Mouse (Mus musculus): ENCODE results near the gene Rnase4. TPM values are rescaled to one million over a fixed set of nuclear protein-coding genes. Genes with fewer than 3 reads are reported as not detected.

Gene Rnase4
- polyA plus RNA-seq, 1 experiment: 247 TPM

DNA sequence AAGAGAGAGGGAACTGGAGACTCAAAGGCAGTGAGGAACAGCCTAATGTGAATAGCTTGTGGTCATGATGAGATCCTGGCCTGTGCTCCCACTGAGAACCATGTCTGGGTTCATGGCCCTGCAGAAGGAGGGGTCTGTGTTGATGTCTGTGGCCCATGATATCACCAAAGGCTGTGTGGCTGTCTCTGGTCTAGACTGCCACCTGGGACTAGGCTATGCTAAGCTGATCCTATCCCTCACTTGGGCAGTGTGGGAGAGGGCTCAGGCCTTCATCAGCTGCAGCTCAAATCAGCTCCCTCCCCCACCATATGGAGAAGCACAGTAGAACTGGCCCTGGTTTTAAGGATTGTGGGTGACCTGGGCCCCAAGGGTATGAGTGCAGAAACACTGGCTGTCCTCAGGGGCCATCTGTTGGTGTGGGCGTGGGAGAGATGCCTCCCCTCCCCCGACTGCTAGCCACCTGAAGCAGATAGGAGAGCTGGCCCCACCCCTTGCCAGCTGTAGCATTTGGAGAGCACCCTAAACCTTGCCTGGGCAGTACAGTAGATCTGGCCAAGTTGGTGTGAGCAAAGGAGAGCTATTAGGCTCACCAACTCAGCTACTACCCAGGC lies 36.9 kb downstream of the Rnase4 start:
- DNase-seq (ENCODE audit: low read depth): no peak

DNA sequence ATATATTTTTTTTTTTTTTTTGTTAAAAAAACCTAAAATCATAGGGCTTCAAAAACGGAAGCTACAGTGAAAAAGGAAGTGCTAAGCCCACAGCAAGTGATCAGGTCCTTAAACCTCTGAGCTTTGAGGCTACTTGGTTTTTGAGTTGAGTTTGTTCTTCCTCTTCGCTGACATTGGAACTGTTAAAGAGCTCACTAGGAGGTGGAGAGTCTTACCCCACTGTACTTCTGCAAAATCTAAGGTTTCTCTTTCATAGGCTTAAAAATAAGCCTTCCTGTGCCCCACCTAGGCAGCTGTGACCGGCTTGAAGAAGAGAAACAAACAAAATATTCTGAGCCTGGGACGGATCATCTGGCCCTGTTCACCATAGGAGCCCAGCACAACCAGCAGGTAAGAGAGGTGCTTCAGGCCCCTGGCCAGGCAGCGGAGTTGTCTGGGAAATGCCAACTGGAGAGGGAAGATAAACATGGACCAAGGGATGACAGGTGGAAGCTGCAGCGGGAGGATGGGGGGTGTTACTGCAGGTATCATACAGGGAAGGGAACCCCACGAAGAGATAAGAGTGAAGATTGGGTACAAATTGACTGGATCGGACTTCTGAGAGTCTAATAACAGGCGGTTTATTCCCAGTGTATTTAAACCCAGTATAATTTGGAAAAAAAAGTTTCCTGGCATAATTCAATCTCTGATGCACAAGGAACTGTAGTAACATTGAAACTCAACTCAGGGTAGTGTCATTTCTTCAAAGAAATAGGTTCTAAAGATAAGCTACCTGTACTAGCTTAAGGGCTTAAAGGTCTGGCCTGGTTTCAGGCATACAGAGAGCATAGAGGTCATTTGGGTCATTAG lies 38.1 kb downstream of the Rnase4 start:
- no peak for DNase-seq (ENCODE audit: low read depth)

DNA sequence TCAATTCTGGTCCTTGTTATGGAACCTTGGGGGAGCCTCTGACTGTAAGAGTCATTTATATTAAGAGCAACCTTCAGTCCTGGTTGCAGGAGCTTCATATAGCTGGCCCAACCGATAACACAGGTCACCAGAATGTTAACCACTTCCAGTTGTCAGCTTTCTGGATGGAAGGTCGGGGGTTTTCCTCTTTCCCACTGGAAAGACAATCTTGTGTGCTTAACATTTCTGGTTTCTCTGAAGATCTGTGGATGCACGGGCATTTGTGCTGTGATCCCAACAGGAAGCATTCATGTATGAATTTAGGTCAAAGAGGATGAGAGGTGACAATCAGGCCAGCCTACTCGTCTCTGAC lies 38.7 kb downstream of the Rnase4 start:
- no peak for DNase-seq (ENCODE audit: low read depth)

DNA sequence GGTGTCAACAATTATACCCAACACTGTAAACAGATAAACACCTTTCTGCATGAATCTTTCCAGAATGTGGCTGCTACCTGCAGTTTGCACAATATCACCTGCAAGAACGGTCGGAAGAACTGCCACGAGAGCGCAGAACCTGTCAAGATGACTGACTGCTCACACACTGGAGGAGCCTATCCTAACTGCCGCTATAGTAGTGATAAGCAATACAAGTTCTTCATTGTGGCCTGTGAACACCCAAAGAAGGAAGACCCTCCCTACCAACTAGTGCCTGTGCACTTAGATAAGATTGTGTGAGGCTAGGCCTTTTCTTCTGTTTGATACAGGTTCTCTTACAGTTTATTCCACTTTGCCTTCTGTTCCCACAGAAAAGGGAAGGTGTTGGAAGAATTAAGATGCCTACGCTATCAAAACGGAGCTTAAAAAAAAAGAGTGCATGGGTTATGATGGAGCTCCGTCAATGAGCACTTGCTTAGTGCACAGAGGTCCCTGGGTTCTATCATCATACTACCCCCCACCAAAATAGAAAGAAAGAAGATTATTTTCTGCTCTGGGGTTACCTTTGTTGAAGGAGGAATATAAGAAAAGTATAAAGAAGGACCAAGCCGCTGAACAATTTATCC lies 39.6 kb downstream of the Rnase4 start:
- DNase-seq (ENCODE audit: low read depth): no peak

DNA sequence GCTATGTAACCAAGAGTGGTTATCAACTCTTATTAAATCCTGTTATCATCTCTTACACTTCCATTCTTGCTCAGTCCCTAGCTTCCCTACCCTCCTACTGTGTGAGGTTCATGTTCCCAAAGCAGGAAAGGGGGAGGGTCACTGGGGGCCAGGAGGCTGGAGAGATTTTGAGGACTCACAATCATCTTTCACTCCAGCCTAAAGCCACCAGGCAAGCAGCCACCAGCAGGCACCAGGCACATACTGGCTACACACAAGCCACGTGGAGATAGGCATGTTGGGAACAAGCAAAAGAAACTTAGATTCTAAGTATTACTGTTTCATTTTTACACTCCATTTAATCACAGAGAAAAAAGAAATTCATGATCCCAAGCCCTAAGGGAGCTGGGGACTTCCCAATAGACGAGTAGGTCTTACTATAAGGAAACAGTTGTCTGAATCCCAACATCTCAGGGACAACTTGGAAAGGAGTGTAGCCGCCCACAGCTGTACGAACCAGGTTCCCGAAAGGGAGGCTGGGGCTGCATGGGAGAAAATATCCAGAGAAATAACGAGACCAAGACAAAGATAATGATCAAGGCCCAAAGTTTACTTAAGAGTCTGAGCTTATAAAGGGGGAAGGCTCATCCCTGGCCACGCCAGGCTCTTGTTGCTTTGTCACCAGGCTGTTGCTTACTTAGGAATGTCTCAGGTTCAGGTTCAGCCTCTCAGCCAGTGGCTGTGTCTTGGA lies 40.4 kb downstream of the Rnase4 start:
- no peak for DNase-seq (ENCODE audit: low read depth)

DNA sequence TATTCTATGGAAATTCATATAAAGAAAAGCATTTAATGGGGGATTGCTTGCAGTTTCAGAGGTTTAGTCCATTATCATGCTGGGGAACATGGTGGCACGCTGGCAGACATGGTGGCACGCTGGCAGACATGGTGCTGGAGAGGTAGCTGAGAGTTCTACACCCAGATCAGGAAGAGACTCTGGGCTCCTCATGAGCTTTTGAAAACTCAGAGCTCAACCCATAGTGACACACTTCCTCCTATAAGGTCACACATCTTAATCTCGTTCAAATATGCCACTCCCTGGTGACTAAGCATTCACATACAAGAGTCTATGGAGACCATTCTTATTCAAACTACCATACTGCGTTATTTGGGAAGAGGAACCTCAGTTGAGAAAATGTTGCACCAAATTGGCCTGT lies 41.5 kb downstream of the Rnase4 start:
- DNase-seq (ENCODE audit: low read depth): no peak

DNA sequence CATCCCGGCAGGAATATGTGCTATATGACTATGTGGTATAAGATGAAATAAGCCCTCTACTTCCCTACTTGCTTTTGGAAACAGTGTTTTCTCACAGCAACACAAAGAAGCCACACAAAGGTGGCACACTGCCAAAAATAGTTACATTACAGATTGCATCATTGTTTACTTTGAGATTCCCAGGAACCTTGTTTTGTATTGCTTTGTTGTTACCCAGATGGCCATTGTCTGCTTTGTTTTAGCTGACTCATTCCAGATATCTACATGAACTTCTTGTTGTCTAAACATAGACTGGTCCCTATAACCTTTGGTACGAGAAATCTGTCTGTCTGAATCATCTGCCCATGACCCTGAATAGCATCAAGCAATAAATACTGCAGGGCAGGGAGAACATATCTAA lies 49.5 kb downstream of the Rnase4 start:
- no peak for DNase-seq (ENCODE audit: low read depth)

DNA sequence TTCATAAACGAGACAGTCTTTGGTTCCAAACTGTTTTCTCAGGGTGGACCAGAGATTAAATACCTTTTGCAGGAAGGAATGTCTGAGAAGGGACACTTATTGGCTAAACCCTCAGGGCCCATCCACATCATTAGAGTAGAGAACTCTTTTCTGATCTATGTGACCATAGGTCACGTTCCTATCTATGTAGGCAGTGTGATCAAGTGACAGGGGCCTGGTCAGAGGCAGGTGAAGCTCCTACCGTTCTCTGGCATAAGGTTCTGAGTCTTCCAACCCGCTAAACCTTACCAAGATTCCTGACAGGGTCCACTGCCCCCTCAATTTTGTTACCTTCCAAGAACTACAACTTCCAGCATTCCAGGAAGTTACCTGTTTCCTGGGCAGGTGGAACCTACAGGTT lies 51.2 kb downstream of the Rnase4 start:
- no peak for DNase-seq (ENCODE audit: low read depth)

DNA sequence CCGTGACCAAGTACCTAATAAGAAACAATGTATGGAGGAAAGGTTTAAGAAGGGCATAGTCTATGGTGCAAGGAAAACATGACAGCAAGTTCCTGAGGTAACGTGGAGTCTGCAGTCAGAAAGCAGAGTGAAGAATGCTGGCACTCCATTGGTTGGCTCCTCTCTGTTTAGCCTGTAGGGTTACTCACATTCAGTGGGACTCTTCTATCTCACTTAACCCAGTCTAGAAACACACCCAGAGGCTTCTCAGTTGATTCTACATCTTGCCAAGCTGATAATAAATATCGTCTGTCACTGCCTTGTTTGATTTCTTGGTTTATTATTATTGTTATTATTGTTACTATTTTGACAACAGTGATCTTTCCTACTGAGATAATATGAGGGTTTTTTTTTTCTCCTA lies 51.7 kb downstream of the Rnase4 start:
- no peak for DNase-seq (ENCODE audit: low read depth)

DNA sequence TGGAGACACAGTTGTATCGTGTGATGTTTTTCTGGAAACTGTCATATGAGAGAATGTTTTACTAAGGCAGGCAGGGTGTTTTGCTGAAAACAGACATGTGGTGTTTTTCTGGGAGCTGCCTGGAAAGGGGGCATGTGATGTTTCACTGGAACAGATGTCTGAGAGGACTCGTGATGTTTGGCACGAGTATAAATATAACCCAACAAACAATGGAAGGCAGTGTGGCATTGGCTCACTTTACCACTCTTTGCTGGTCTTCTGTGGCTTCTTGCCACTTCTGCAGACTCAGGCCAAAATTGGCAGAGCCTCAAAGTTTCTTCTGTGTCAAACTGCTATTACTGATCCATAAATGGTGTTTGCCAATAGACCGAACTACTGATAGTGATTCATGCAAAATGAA lies 52.4 kb downstream of the Rnase4 start:
- DNase-seq (ENCODE audit: low read depth): no peak

DNA sequence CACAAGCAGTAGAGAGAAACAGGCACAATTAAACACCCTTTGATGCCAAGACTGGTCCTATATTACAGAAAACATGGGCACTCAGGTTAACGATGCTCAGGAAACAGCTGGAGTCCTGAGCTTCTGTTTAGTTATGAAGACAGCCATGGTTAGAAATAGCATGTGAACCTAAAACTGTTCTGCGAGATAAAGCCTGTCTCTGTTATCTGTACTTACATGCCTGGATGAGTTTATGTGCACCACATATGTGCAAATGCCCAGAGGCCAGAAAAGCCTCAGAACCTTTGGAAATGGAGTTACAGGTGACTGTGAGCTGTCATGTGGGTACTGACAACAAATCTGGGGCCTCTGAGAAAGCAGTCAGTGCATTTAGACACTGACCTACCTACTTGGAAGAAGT lies 53.1 kb downstream of the Rnase4 start:
- DNase-seq (ENCODE audit: low read depth): no peak

DNA sequence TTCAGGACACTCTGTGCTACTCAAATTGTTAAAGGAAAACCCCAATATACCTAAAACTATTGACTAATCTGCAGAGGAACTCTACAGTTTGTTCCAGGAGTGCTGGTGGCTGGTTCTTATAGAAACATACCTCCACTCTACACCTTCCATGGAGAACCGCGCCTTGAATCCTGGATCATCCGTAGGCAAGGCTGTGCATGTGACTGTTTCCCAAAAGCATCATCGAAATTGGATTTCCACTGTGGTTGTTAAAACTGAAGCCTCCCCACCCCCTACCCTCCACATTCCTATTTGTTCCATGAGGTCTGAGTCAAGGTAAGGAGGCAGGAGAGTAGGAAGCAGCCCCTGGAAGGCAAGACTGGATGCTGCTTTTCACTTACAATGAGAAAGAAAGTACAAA lies 53.6 kb downstream of the Rnase4 start:
- no peak for DNase-seq (ENCODE audit: low read depth)

DNA sequence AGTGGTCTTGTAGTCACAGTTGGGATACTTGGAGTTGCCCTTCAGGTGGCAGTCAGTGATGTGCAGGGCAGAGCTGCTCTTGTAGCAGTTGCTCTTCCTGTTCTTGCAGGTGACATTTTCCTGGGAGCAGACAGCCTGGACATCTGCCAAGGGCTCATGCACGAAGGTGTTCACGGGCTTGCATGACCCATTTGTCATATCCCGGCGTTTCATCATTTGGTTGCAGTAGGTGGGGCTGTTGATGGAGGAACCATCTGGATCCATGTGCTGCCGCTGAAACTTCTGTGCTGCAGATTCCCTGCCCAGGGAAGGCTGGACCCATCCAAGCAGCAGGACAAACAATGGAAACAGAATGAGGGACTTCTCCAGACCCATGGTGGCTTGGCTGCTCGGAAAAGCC lies 54.6 kb downstream of the Rnase4 start:
- no peak for DNase-seq (ENCODE audit: low read depth)

DNA sequence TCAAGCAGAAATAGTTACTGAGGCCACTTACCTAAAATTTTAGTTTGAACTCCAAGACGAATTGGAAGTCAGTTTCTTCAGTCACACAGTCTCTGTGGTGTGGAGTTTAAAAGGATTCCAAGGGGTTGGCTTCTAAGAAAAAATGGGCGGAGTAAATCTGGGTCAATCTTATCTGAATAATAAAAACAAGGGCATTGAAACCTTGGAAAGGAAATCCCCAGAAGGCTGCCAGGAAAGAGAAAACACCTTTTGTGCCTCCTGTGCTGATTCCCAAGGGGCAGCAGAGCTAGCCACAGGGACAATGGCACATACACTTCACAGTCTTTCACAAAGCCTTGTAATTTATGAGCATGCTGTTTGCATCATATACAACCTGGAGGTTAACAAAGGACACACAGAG lies 55.8 kb downstream of the Rnase4 start, which contains the start of gene Rnase1:
TSS of gene Rnase1 (minus strand) at position 101 of the 400 bp plus-strand sequence.
- no peak for DNase-seq (ENCODE audit: low read depth)

DNA sequence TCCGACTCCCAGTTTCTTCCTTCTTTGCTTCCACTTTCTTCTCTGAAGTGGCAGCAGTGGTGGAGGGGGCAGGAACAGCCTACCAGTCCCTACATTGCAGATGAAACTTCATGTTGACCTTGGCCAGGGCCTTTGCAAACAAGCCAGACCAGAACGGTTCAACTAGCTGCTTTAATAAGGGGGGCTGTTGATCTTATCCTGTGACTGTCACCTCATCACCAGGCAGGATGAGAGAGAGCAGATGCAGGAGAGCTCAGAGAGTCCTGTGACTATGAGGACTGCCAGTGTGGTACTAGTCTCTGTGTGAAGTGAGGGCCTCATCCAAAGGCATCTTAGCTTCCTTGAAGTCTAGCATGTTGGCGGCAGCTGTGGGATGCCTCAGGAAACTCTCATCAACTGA lies 57.1 kb downstream of the Rnase4 start:
- DNase-seq (ENCODE audit: low read depth): no peak

DNA sequence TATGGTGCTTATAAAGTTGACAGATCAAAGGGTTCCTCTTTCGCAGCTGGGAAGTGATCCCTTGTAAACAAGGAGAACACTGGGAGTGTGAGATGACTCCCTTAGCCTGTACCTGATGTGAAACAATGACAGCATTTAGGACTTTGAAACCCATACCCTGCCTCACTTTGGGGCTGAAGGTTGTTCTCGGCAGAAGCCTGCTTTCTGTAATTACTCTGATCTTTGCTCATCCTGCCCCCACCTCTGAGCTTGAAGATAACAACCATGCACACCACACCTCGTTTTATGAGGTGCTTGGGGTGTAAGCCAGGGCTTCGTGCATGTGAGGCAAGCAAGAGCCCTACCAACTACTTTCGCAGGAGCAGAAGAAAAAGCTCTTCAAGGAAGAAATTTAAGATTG lies 58.3 kb downstream of the Rnase4 start:
- DNase-seq (ENCODE audit: low read depth): no peak

DNA sequence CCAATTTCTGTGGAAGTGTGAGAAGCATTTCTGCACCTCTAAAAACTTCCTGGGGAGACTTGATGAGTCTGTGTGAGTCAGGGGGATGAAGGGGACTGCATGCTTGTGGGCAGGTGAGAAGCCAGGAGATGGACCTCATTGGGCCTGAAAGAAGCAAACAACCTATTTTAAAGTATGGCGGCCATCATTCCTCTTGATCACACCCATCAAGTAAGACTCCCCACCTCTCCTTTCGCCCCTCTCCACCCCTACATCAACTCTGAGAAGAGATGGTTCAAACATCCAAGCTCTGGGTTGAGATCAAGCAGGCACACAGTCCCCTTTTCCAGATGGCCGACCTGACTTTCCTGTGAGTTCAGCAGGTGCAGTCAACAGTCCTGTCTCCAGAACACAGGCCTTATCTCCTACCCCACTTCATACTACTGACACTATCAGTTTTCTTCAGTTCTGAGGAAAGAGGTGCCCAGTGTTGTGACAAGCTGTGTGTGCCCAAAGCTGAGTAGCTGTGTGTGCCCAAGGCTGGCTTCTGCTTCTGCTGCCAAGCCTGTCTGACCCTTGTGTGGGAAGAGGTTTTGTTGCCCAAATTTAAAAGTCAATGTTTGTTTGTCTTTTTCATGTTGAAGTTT lies 59.4 kb downstream of the Rnase4 start:
- no peak for DNase-seq (ENCODE audit: low read depth)

DNA sequence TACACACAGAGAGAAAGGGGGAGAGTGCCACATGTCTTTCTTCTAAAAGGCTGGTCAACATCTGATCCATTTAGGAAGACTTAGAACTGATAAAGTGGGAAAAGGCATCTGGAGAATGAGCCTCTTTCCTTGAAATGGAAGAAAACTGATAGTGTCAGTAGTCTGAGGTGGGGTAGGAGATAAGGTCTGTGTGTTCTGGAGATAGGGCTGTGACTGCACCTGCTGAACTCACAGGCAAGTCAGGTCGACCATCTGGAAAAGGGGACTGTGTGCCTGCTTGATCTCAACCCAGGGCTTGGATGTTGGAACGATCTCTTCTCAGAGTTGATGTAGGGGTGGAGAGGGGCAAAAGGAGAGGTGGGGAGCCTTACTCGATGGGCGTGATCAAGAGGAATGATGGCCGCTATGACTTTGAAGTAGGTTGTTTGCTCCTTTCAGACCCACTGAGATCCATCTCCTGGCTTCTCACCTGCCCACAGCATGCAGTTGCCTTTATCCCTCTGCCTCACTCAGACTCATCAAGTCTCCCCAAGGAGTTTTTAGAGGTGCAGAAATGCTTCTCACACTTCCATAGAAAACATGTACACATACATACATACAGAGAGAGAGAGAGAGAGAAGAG lies 61.5 kb downstream of the Rnase4 start:
- no peak for DNase-seq (ENCODE audit: low read depth)

Measured in gonadal fat pad, adult 2 months (tissue).